Mouse (Mus musculus) midbrain, embryonic 16.5 days (tissue): ENCODE data around the gene Agbl3. TPM values are rescaled to one million over a fixed set of nuclear protein-coding genes. Genes with fewer than 3 reads are reported as not detected.

Experiments used
- ATAC-seq: fragments of 200-750 bp; cut with Nextera tagmentation; 2 replicates; pipeline ENCODE4 v1.8.0; 2017; ENCODE audit warnings: moderate TSS enrichment
- H3K27ac ChIP-seq: fragments of 300-500 bp; sonication (generic); 2 replicates; pipeline ENCODE4 v1.5.1; 2014; ENCODE audit warnings: mild to moderate bottlenecking, low read length, mixed read lengths
- H3K27me3 ChIP-seq: fragments of 300-500 bp; sonication (generic); 2 replicates; pipeline ENCODE4 v1.6.1; 2014; ENCODE audit warnings: low read depth, low read length, mixed read lengths; ENCODE audit not compliant: control insufficient read depth, insufficient read depth
- H3K36me3 ChIP-seq: fragments of 300-500 bp; sonication (generic); 2 replicates; pipeline ENCODE4 v1.6.1; 2014; ENCODE audit warnings: mild to moderate bottlenecking, low read length, moderate library complexity, mixed read lengths; ENCODE audit not compliant: control insufficient read depth, insufficient read depth
- H3K4me1 ChIP-seq: fragments of 300-500 bp; sonication (generic); 2 replicates; pipeline ENCODE4 v1.6.1; 2014; ENCODE audit warnings: mild to moderate bottlenecking, low read length, mixed read lengths; ENCODE audit not compliant: control insufficient read depth, insufficient read depth
- H3K4me2 ChIP-seq: fragments of 300-500 bp; sonication (generic); 2 replicates; pipeline ENCODE4 v1.6.1; 2014; ENCODE audit warnings: mild to moderate bottlenecking, low read length, mixed read lengths
- H3K4me3 ChIP-seq: fragments of 300-500 bp; sonication (generic); 2 replicates; pipeline ENCODE4 v1.5.1; 2014; ENCODE audit warnings: low read depth, mild to moderate bottlenecking, low read length, moderate library complexity, mixed read lengths
- H3K9ac ChIP-seq: fragments of 300-500 bp; sonication (generic); 2 replicates; pipeline ENCODE4 v1.6.1; 2014; ENCODE audit warnings: low read depth, low read length, mixed read lengths
- H3K9me3 ChIP-seq: fragments of 300-500 bp; sonication (generic); replicated peaks from 2 replicates; pipeline ENCODE4 v1.6.1; 2014; ENCODE audit warnings: mild to moderate bottlenecking, low read length, mixed read lengths; ENCODE audit not compliant: control insufficient read depth, poor library complexity, severe bottlenecking
- WGBS: fragments of 180-500 bp; shearing (Covaris S2); extraction: QIAGEN DNeasy Blood & Tissue Kit; methylation state at CpG from one replicate; pipeline ENCODE4 v1.1.7; 2014; 5-methylcytosine and 5-hydroxymethylcytosine counted together
- polyA plus RNA-seq: library from polyadenylated mRNA; unstranded; fragments of >200 nt; fragmentation: Nextera tagmentation; extraction: Ambion mirVana; gene quantifications from 2 replicates; pipeline ENCODE4 v1.2.1, GENCODE M21; 2015

The Agbl3 gene
- polyA plus RNA-seq, 1 experiment from 2014 or later = 15.2 TPM

GRCm38 (mm10) chr6:34884724-34885123 is 104.5 kb downstream of the Agbl3 start:
- peaks cover 11% of the 10 kb centered on the region for H3K36me3 ChIP-seq
- H3K4me2 ChIP-seq = no peak overlapping the region
- 95% methylated on average over 7 of the region's 7 CpGs for WGBS
- H3K4me3 ChIP-seq = no peak overlapping the region
- no peak overlapping the region for H3K9ac ChIP-seq
- no peaks in the 10 kb centered on the region for H3K27me3 ChIP-seq
- peaks cover 14% of the 10 kb centered on the region; the same call in 1 of the 2 replicates for H3K4me1 ChIP-seq
- ATAC-seq = no peak
- no peaks in the 10 kb centered on the region for H3K9me3 ChIP-seq
- no peak overlapping the region for H3K27ac ChIP-seq

- no peak overlapping the region for H3K4me3 ChIP-seq
- peak; percentile 67 for ATAC-seq
- H3K9me3 ChIP-seq = no peaks in the 10 kb centered on the region
- H3K4me2 ChIP-seq = no peak overlapping the region
- H3K4me1 ChIP-seq = peaks cover 14% of the 10 kb centered on the region; the same call in 1 of the 2 replicates
- H3K27ac ChIP-seq = no peak overlapping the region
- H3K27me3 ChIP-seq = no peaks in the 10 kb centered on the region
- peaks cover 27% of the 10 kb centered on the region for H3K36me3 ChIP-seq
- WGBS = 26% methylated on average over 6 of the region's 6 CpGs
- 0 out of 2 replicates have a peak overlapping the region, but pooled peaks have one; percentile 2 for H3K9ac ChIP-seq
Measured at GRCm38 (mm10) chr6:34887131-34887850, 107.1 kb downstream of the Agbl3 start.

GRCm38 (mm10) chr6:34889185-34889584 is 109.0 kb downstream of the Agbl3 start:
- WGBS = 42% methylated on average over 4 of the region's 4 CpGs

DNA sequence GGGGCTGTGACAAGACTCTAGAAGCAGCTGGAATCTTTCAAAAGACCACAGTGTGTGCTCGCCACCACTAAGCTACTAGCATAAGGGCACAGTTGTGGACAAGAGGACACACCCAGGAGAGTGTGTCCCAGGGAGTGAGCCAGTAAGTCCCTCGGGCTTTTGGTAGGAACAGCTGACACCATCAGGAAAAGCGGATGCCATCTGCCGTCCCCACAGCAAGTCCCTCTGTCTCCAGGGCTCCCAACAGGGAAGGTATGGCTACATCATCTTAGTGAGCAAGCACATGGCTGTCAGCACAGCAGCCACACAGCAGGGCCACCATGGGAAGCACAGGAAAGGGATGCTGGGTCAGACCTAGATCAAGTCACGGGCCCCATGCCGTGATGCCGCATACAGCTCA is 115.3 kb downstream of the Agbl3 start:
- Histone ChIP-seq H3K9ac (no peak overlapping the region), H3K9me3 (no peaks in the 10 kb centered on the region), H3K4me2 (no peak overlapping the region), H3K27me3 (no peaks in the 10 kb centered on the region), H3K4me1 (no peaks in the 10 kb centered on the region), H3K4me3 (no peak overlapping the region), H3K27ac (no peak overlapping the region), H3K36me3 (peaks cover 36% of the 10 kb centered on the region)
- no peak for ATAC-seq
- WGBS = 88% methylated on average over 7 of the region's 7 CpGs

More at GRCm38 (mm10) chr6:34889185-34889584, 109.0 kb downstream of the Agbl3 start:
- Histone ChIP-seq H3K4me3 (no peak overlapping the region), H3K9ac (no peak overlapping the region), H3K36me3 (peaks cover 35% of the 10 kb centered on the region), H3K27ac (no peak overlapping the region), H3K4me1 (peaks cover 14% of the 10 kb centered on the region; the same call in 1 of the 2 replicates), H3K9me3 (no peaks in the 10 kb centered on the region), H3K27me3 (no peaks in the 10 kb centered on the region), H3K4me2 (no peak overlapping the region)
- no peak for ATAC-seq

GRCm38 (mm10) chr6:34896168-34896780 is 116.0 kb downstream of the Agbl3 start:
- no peak overlapping the region for H3K4me3 ChIP-seq
- H3K9me3 ChIP-seq = no peaks in the 10 kb centered on the region
- H3K9ac ChIP-seq = no peak overlapping the region
- WGBS = 51% methylated on average over 16 of the region's 16 CpGs
- H3K4me2 ChIP-seq = no peak overlapping the region
- peaks cover 31% of the 10 kb centered on the region for H3K36me3 ChIP-seq
- H3K27ac ChIP-seq = no peak overlapping the region
- ATAC-seq = no peak
- H3K27me3 ChIP-seq = no peaks in the 10 kb centered on the region
- no peaks in the 10 kb centered on the region for H3K4me1 ChIP-seq

DNA sequence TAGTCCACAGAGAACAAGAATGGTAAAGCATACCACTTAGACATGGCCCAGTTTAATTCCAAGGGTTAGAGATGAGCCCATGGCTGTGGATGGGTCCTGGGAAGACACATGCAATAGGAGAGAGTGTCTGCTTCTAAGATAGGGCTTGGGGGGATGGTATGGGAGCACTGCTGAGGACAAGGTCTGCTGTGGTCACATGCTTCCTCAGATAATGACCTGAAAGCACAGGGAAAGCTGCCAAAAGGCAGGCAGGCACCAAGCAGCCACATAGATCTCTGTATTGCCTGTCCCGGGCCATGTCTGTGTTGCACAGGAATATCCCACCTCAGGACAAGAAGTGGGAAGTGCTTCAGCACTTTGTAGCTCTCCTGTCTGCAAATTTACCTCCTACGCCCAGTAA is 118.9 kb downstream of the Agbl3 start:
- ATAC-seq = 0 out of 2 replicates have a peak, but pooled peaks have one; percentile 36
- no peaks in the 10 kb centered on the region for H3K9me3 ChIP-seq
- H3K9ac ChIP-seq = no peak overlapping the region
- H3K4me3 ChIP-seq = no peak overlapping the region
- H3K4me2 ChIP-seq = no peak overlapping the region
- H3K36me3 ChIP-seq = peaks cover 21% of the 10 kb centered on the region
- H3K4me1 ChIP-seq = no peaks in the 10 kb centered on the region
- H3K27me3 ChIP-seq = no peaks in the 10 kb centered on the region
- no peak overlapping the region for H3K27ac ChIP-seq
- WGBS = 100% methylated on average over 2 of the region's 2 CpGs

DNA sequence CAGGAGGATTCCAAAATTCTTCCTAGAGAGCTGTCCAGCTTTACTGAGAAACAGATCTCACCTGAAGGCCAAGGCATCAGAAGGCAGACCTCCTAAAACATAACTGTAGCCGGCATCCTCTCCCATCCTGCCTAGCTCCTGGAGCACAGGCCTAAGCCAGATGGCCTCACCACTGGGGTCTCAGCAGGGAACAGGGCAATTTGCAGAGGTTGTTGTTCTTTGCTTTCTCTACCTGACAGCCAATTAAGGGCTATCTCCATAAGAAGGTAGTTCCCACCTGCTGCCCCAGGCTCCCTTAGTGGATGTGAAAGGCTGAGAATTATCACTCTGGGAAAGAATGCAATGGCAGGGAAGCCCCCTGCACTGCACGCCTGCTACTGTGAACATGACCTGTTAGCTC is 120.8 kb downstream of the Agbl3 start:
- Histone ChIP-seq H3K27ac (no peak overlapping the region), H3K27me3 (no peaks in the 10 kb centered on the region), H3K9me3 (no peaks in the 10 kb centered on the region), H3K36me3 (peaks cover 20% of the 10 kb centered on the region), H3K4me3 (no peak overlapping the region), H3K4me1 (no peaks in the 10 kb centered on the region), H3K9ac (no peak overlapping the region), H3K4me2 (no peak overlapping the region)
- ATAC-seq = no peak
- 72% methylated on average over 2 of the region's 2 CpGs for WGBS

DNA sequence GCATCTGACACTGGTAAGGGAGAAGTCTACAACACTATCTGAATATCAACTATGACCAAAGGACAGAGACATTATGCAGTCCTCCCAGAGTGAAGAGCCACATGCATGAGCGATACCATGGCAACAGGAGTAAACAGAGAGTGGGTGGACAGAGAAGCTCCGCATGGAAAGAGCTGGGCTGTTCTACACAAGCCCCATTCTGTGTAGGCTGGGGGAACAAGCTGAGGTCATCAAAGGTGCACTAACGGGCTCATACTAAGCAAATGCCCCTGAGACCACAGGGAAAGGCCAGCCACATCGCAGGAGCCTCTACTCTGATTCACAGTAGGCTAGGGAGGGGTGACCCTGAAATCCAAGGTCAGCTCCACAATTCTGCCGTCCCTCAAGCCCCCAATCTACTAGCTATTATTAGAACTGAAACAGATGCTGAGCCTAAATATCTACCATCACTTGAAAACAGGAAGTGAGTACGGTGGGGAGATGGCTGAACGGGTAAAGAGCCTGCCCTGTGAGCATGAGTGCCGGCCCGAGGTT is 121.7 kb downstream of the Agbl3 start:
- no peak overlapping the region for H3K9ac ChIP-seq
- H3K4me1 ChIP-seq = no peaks in the 10 kb centered on the region
- ATAC-seq = no peak
- H3K4me3 ChIP-seq = no peak overlapping the region
- no peaks in the 10 kb centered on the region for H3K9me3 ChIP-seq
- H3K4me2 ChIP-seq = no peak overlapping the region
- H3K36me3 ChIP-seq = peaks cover 20% of the 10 kb centered on the region
- H3K27me3 ChIP-seq = no peaks in the 10 kb centered on the region
- 67% methylated on average over 9 of the region's 9 CpGs for WGBS
- no peak overlapping the region for H3K27ac ChIP-seq

DNA sequence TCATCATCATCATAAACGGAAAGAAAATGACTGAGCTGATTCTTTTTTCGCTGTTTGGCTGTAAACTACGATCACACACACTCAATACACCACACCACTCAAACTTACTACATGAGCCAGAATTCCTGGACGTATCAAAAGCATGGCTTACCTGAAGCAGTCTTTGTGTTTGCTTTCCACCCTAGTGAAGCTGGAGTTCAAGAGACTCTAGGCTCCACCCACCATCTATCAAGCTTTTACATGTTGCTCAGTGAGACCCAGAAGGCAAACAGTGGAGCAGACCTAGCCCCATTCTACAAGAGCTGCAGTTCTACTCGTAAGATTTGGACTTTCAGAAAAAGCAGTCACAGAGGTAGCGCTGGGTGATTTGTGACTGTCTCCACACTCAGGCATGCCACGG is 122.3 kb downstream of the Agbl3 start:
- Histone ChIP-seq H3K4me2 (no peak overlapping the region), H3K27me3 (no peaks in the 10 kb centered on the region), H3K4me1 (no peaks in the 10 kb centered on the region), H3K27ac (no peak overlapping the region), H3K4me3 (no peak overlapping the region), H3K9me3 (no peaks in the 10 kb centered on the region), H3K36me3 (peaks cover 20% of the 10 kb centered on the region), H3K9ac (no peak overlapping the region)
- 92% methylated on average over 7 of the region's 7 CpGs for WGBS
- ATAC-seq = no peak
